8 mouse cellular contexts compared by ENCODE assay signal in the genomic region with DNA sequence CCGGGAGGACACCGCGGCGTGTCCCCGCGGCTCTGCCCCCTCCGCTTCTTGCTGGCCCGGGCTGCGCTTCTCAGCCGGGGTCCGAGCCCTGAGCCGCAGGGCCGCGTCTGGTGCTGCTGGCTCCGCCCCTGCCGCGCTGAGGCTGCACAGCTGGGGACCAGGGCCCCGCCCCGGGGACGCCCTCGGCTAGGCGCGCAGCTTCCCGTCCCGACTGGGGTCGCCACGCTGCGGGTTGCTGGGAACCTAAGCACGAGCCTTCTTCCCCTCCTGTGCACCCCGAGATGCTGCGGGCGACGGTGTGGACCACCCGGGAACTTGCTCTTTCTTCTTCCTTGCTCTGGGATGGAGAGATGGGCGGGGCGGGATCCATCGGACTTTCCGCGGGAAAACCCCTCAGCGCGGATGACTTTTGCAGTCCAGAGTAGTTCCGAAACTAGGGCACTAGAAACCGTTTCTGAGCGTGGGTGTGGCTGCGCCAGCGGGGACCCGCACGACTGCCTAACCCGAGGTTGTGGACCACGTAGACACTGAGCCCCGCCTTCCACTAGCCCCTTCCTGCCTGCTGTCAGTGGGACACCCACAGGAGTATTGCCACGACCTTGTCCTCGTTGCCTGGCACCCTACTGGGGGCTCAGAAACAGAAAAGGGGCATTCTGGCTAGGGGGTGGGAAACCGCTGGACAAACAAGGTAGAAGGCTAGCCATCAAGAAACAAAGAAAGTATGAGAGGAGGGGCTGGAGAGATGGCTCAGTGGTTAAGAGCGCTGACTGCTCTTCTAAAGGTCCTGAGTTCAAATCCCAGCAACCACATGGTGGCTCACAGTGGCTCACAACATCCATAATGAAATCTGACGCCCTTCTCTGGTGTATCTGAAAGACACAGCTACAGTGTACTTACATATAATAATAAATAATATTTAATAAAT. TPM values are rescaled to one million over a fixed set of nuclear protein-coding genes. Genes with fewer than 3 reads are reported as not detected.
DNase-seq lines count a peak whose midpoint lies in the region; ATAC-seq and TF ChIP-seq lines count a peak whose summit lies in the region.

TSS of gene Stx11 (minus strand) at position 148 of the 925 bp plus-strand sequence.

- 3% methylated on average over 56 of the region's 56 CpGs for WGBS in intestine, embryonic 15.5 days
- 4% methylated on average over 54 of the region's 56 CpGs for WGBS in lung, adult 2 months
- 3% methylated on average over 56 of the region's 56 CpGs for WGBS in neural tube, embryonic 14.5 days

- H3K4me1 ChIP-seq in intestine, embryonic 15.5 days (replicated peaks), result no peaks in the 10 kb centered on the region
- no peaks in the 10 kb centered on the region for H3K4me1 ChIP-seq in lung, adult 2 months (ENCODE audit: control insufficient read depth, insufficient read depth, low read length)
- 0 out of 2 replicates have a peak, but pooled peaks cover 3% of the 10 kb centered on the region for H3K4me1 ChIP-seq in neural tube, embryonic 14.5 days (ENCODE audit: control insufficient read depth, insufficient read depth, low read length)

- 0 out of 2 replicates have a peak, but pooled peaks cover 3% of the 10 kb centered on the region for H3K36me3 ChIP-seq in intestine, embryonic 15.5 days
- H3K36me3 ChIP-seq in neural tube, embryonic 14.5 days (ENCODE audit: control insufficient read depth, insufficient read depth, low read length), result no peaks in the 10 kb centered on the region

- DNase-seq in 3134 (ENCODE audit: extremely low read depth, insufficient read length, low spot score), result peak; percentile 89
- peak; percentile 82 for DNase-seq in T-cell, adult 2 months (ENCODE audit: low spot score)
- peak; percentile 9 to 11 for DNase-seq in cerebellum, postnatal 36 days
- peak; percentile 41 to 43 for DNase-seq in gastrocnemius, postnatal 36 days
- peak; percentile 57 for DNase-seq in lung, adult 2 months
- peak; percentile 89 for DNase-seq in thymus, postnatal 25 days

- no peak within 1 kb of the TSS for H3K27ac ChIP-seq in intestine, embryonic 15.5 days
- H3K27ac ChIP-seq in neural tube, embryonic 14.5 days (ENCODE audit: low read depth, low read length), result no peak within 1 kb of the TSS

- no peaks in the 10 kb centered on the region for H3K9me3 ChIP-seq in intestine, embryonic 15.5 days
- no peaks in the 10 kb centered on the region for H3K9me3 ChIP-seq in neural tube, embryonic 14.5 days (ENCODE audit: control insufficient read depth, low read length)

- H3K4me3 ChIP-seq in intestine, embryonic 15.5 days (replicated peaks), result peak within 1 kb of the TSS; percentile 69
- peak within 1 kb of the TSS; percentile 95 for H3K4me3 ChIP-seq in lung, adult 2 months (replicated peaks; ENCODE audit: extremely low read depth, low read depth, low read length)
- peak within 1 kb of the TSS; percentile 77 for H3K4me3 ChIP-seq in neural tube, embryonic 14.5 days (ENCODE audit: low read depth, low read length)

- intact Hi-C loops in gastrocnemius, postnatal 36 days (cut with DNase I), result no loop called here

- peak; percentile 96 for ATAC-seq in intestine, embryonic 15.5 days
- peak; percentile 89 for ATAC-seq in neural tube, embryonic 14.5 days (ENCODE audit: low read depth)

- H3K9ac ChIP-seq in intestine, embryonic 15.5 days, result peak within 1 kb of the TSS; percentile 52
- peak within 1 kb of the TSS; percentile 72 for H3K9ac ChIP-seq in neural tube, embryonic 14.5 days (replicated peaks; ENCODE audit: low read depth, low read length)

- TF ChIP-seq POLR2A in lung, adult 2 months (IDR thresholded peaks at IDR 0.05; ENCODE audit: borderline replicate concordance, extremely low read depth, low read depth, low read length), result no peak

- H3K27me3 ChIP-seq in intestine, embryonic 15.5 days (replicated peaks), result no peaks in the 10 kb centered on the region
- no peaks in the 10 kb centered on the region for H3K27me3 ChIP-seq in neural tube, embryonic 14.5 days (ENCODE audit: control insufficient read depth, insufficient read depth, low read length)

- TF ChIP-seq CTCF in lung, adult 2 months (IDR thresholded peaks at IDR 0.05; ENCODE audit: insufficient read depth, low read length), result no peak

- H3K4me2 ChIP-seq in intestine, embryonic 15.5 days (replicated peaks), result peak within 1 kb of the TSS; percentile 83
- peak within 1 kb of the TSS; percentile 92 for H3K4me2 ChIP-seq in neural tube, embryonic 14.5 days (ENCODE audit: low read depth, low read length)

RNA-seq across cellular contexts. Expression of gene Stx11, which starts in this region (rescaled TPM):
- under 1 TPM; 0.20 to 0.48 TPM for total RNA-seq in gastrocnemius, postnatal 36 days (2021)
- 1.6 and 1.8 TPM in 2 replicates for polyA plus RNA-seq in intestine, embryonic 15.5 days (2015; fragmentation: Nextera tagmentation; extraction: Ambion mirVana)
- polyA plus RNA-seq in lung, adult 2 months (2012; rRNA removed), result 16.0 and 17.1 TPM in 2 replicates
- 0.66 and 3.0 TPM in 2 replicates for polyA plus RNA-seq in neural tube, embryonic 14.5 days (2014; fragmentation: Nextera tagmentation; extraction: Ambion mirVana)

Comparison
In these comparisons a context has a peak if more than half of its experiments do, and no peak if none do; other contexts are left out.
1. Peak in DNase-seq in gastrocnemius, postnatal 36 days; RNA of the gene not detected or under 1 TPM.
2. DNase-seq: peak in every context shown above with its lines; median percentile 89 in 3134; 89 in thymus, postnatal 25 days; 82 in T-cell, adult 2 months; 57 in lung, adult 2 months; 42 in gastrocnemius, postnatal 36 days; 10 in cerebellum, postnatal 36 days.